22 mouse cellular contexts compared by ENCODE assay signal in genomic region chr5:81970525-81971011, GRCm38 (mm10).
DNase-seq lines count a peak whose midpoint lies in the region; ATAC-seq and TF ChIP-seq lines count a peak whose summit lies in the region.
"Had no signal": no experiment of that assay in that cellular context is flagged by ENCODE, and none has a peak within 500 bp of the region (broad histone marks: within the 10 kb centered on the region; RNA-seq: fewer than 3 reads in every experiment).

No protein-coding gene starts in this region.

- H3K9ac ChIP-seq in forebrain, embryonic 14.5 days (ENCODE audit: low read length), result no peak overlapping the region
- no peak overlapping the region for H3K9ac ChIP-seq in forebrain, embryonic 11.5 days (ENCODE audit: low read length)
- no peak overlapping the region for H3K9ac ChIP-seq in limb, embryonic 12.5 days (replicated peaks)
- no peak overlapping the region for H3K9ac ChIP-seq in limb, embryonic 14.5 days (ENCODE audit: low read depth, low read length, severe bottlenecking)
- H3K9ac ChIP-seq in midbrain, postnatal 0 days (replicated peaks; ENCODE audit: low read length, poor library complexity, severe bottlenecking), result no peak overlapping the region
- H3K9ac ChIP-seq: embryonic facial prominence, embryonic 15.5 days; heart, embryonic 13.5 days; liver, embryonic 13.5 days; neural tube, embryonic 12.5 days had no signal

- no peaks in the 10 kb centered on the region for H3K9me3 ChIP-seq in forebrain, embryonic 14.5 days (replicated peaks; ENCODE audit: control insufficient read depth, low read length)
- no peaks in the 10 kb centered on the region for H3K9me3 ChIP-seq in forebrain, embryonic 11.5 days (ENCODE audit: control insufficient read depth, low read length)
- no peaks in the 10 kb centered on the region for H3K9me3 ChIP-seq in limb, embryonic 12.5 days
- H3K9me3 ChIP-seq in limb, embryonic 10.5 days (replicated peaks), result no peaks in the 10 kb centered on the region
- no peaks in the 10 kb centered on the region for H3K9me3 ChIP-seq in limb, embryonic 14.5 days (ENCODE audit: control insufficient read depth, low read length)
- no peaks in the 10 kb centered on the region for H3K9me3 ChIP-seq in midbrain, postnatal 0 days (ENCODE audit: low read length)
- H3K9me3 ChIP-seq: embryonic facial prominence, embryonic 15.5 days; heart, embryonic 13.5 days; liver, embryonic 13.5 days; neural tube, embryonic 12.5 days had no signal

- TF ChIP-seq CTCF in midbrain, postnatal 0 days (IDR thresholded peaks at IDR 0.05), result no peak

- 59% methylated on average over 8 of the region's 8 CpGs for WGBS in forebrain, embryonic 14.5 days
- 73% methylated on average over 8 of the region's 8 CpGs for WGBS in forebrain, embryonic 11.5 days
- WGBS in limb, embryonic 12.5 days, result 80% methylated on average over 8 of the region's 8 CpGs
- WGBS in limb, embryonic 10.5 days, result 91% methylated on average over 8 of the region's 8 CpGs
- WGBS in limb, embryonic 14.5 days, result 78% methylated on average over 8 of the region's 8 CpGs
- 37% methylated on average over 8 of the region's 8 CpGs for WGBS in midbrain, postnatal 0 days

- no peak overlapping the region for H3K4me3 ChIP-seq in forebrain, embryonic 14.5 days (ENCODE audit: low read depth, low read length)
- H3K4me3 ChIP-seq in forebrain, embryonic 11.5 days (ENCODE audit: low read depth, low read length), result no peak overlapping the region
- no peak overlapping the region for H3K4me3 ChIP-seq in limb, embryonic 12.5 days (replicated peaks)
- no peak overlapping the region for H3K4me3 ChIP-seq in limb, embryonic 10.5 days
- no peak overlapping the region for H3K4me3 ChIP-seq in limb, embryonic 14.5 days (replicated peaks; ENCODE audit: low read length)
- H3K4me3 ChIP-seq in midbrain, postnatal 0 days (ENCODE audit: low read depth, low read length), result peak overlapping the region; percentile 13; the same call in 1 of the 2 replicates
- H3K4me3 ChIP-seq: embryonic facial prominence, embryonic 15.5 days; liver, embryonic 13.5 days; neural tube, embryonic 12.5 days had no signal

- no peaks in the 10 kb centered on the region for H3K36me3 ChIP-seq in forebrain, embryonic 14.5 days (ENCODE audit: control insufficient read depth, insufficient read depth, low read length)
- no peaks in the 10 kb centered on the region for H3K36me3 ChIP-seq in forebrain, embryonic 11.5 days (ENCODE audit: control insufficient read depth, insufficient read depth, low read length)
- no peaks in the 10 kb centered on the region for H3K36me3 ChIP-seq in limb, embryonic 12.5 days
- no peaks in the 10 kb centered on the region for H3K36me3 ChIP-seq in limb, embryonic 10.5 days
- H3K36me3 ChIP-seq in limb, embryonic 14.5 days (ENCODE audit: control insufficient read depth, insufficient read depth, low read length), result no peaks in the 10 kb centered on the region
- no peaks in the 10 kb centered on the region for H3K36me3 ChIP-seq in midbrain, postnatal 0 days (ENCODE audit: insufficient read depth, low read length)
- H3K36me3 ChIP-seq: embryonic facial prominence, embryonic 15.5 days; heart, embryonic 13.5 days; liver, embryonic 13.5 days; neural tube, embryonic 12.5 days had no signal

- H3K27ac ChIP-seq in forebrain, embryonic 14.5 days (ENCODE audit: low read depth, low read length), result 0 out of 2 replicates have a peak overlapping the region, but pooled peaks have one; percentile 27
- no peak overlapping the region for H3K27ac ChIP-seq in forebrain, embryonic 11.5 days (ENCODE audit: low read depth, low read length)
- 0 out of 2 replicates have a peak overlapping the region, but pooled peaks have one; percentile 53 for H3K27ac ChIP-seq in limb, embryonic 12.5 days
- no peak overlapping the region for H3K27ac ChIP-seq in limb, embryonic 10.5 days
- no peak overlapping the region for H3K27ac ChIP-seq in limb, embryonic 14.5 days (replicated peaks; ENCODE audit: low read depth, low read length)
- no peak overlapping the region for H3K27ac ChIP-seq in midbrain, postnatal 0 days (ENCODE audit: low read depth, low read length)
- H3K27ac ChIP-seq: embryonic facial prominence, embryonic 15.5 days; heart, embryonic 13.5 days; liver, embryonic 13.5 days; neural tube, embryonic 12.5 days had no signal

- no peak for TF ChIP-seq POLR2A in limb, embryonic 14.5 days (IDR thresholded peaks at IDR 0.05; ENCODE audit: borderline replicate concordance, extremely low read depth, insufficient read depth, insufficient read length)

- H3K4me1 ChIP-seq in forebrain, embryonic 14.5 days (ENCODE audit: control insufficient read depth, insufficient read depth, low read length), result no peaks in the 10 kb centered on the region
- no peaks in the 10 kb centered on the region for H3K4me1 ChIP-seq in forebrain, embryonic 11.5 days (replicated peaks; ENCODE audit: control insufficient read depth, insufficient read depth, low read length)
- H3K4me1 ChIP-seq in limb, embryonic 12.5 days (replicated peaks), result peaks cover 9% of the 10 kb centered on the region
- H3K4me1 ChIP-seq in limb, embryonic 10.5 days, result peaks cover 8% of the 10 kb centered on the region; the same call in 1 of the 2 replicates
- H3K4me1 ChIP-seq in limb, embryonic 14.5 days (ENCODE audit: control insufficient read depth, insufficient read depth, low read length), result peaks cover 7% of the 10 kb centered on the region; the same call in 1 of the 2 replicates
- H3K4me1 ChIP-seq in midbrain, postnatal 0 days (ENCODE audit: insufficient read depth, low read length), result no peaks in the 10 kb centered on the region
- H3K4me1 ChIP-seq: embryonic facial prominence, embryonic 15.5 days; liver, embryonic 13.5 days; neural tube, embryonic 12.5 days had no signal

- no peaks in the 10 kb centered on the region for H3K27me3 ChIP-seq in forebrain, embryonic 14.5 days (replicated peaks; ENCODE audit: control insufficient read depth, insufficient read depth, low read length)
- H3K27me3 ChIP-seq in forebrain, embryonic 11.5 days (ENCODE audit: control insufficient read depth, insufficient read depth, low read length), result no peaks in the 10 kb centered on the region
- H3K27me3 ChIP-seq in limb, embryonic 12.5 days, result no peaks in the 10 kb centered on the region
- H3K27me3 ChIP-seq in limb, embryonic 10.5 days (ENCODE audit: low read depth, poor library complexity, severe bottlenecking), result no peaks in the 10 kb centered on the region
- no peaks in the 10 kb centered on the region for H3K27me3 ChIP-seq in limb, embryonic 14.5 days (ENCODE audit: control insufficient read depth, insufficient read depth, low read length)
- H3K27me3 ChIP-seq in midbrain, postnatal 0 days (ENCODE audit: insufficient read depth, low read length), result no peaks in the 10 kb centered on the region
- H3K27me3 ChIP-seq: embryonic facial prominence, embryonic 15.5 days; heart, embryonic 13.5 days; liver, embryonic 13.5 days; neural tube, embryonic 12.5 days had no signal

- peak; percentile 9 for DNase-seq in forebrain, embryonic 14.5 days (ENCODE audit: low spot score)
- no peak for DNase-seq in forebrain, embryonic 11.5 days (ENCODE audit: low spot score)
- DNase-seq in limb, embryonic 10.5 days (ENCODE audit: low spot score), result no peak
- DNase-seq in limb, embryonic 14.5 days (ENCODE audit: low spot score), result no peak
- DNase-seq in midbrain, postnatal 0 days (ENCODE audit: low spot score), result no peak
- no peak for DNase-seq in frontal cortex, postnatal 25 days (ENCODE audit: low spot score in 2 of 2)
- no peak for DNase-seq in kidney, adult 18-20 months
- DNase-seq: adrenal gland, postnatal 14 days; cerebellum, adult 9-11 months; gastrocnemius, postnatal 14 days; heart, adult 18-20 months; heart, postnatal 14 days; kidney, adult 2 months; kidney, postnatal 10 days; liver, embryonic 13.5 days; lung, adult 2 months; right cerebral cortex, adult 18-20 months; thymus, postnatal 25 days had no signal

- peak overlapping the region; percentile 9; the same call in 1 of the 2 replicates for H3K4me2 ChIP-seq in forebrain, embryonic 14.5 days (ENCODE audit: low read length)
- no peak overlapping the region for H3K4me2 ChIP-seq in forebrain, embryonic 11.5 days (ENCODE audit: low read depth, low read length, severe bottlenecking)
- H3K4me2 ChIP-seq in limb, embryonic 12.5 days, result peak overlapping the region; percentile 33
- H3K4me2 ChIP-seq in limb, embryonic 14.5 days (replicated peaks; ENCODE audit: low read depth, low read length, severe bottlenecking), result 0 out of 2 replicates have a peak overlapping the region, but pooled peaks have one; percentile 25
- H3K4me2 ChIP-seq in midbrain, postnatal 0 days (ENCODE audit: low read depth, low read length, poor library complexity, severe bottlenecking), result peak overlapping the region; percentile 25
- H3K4me2 ChIP-seq: embryonic facial prominence, embryonic 15.5 days; liver, embryonic 13.5 days; neural tube, embryonic 12.5 days had no signal

- ATAC-seq in forebrain, embryonic 14.5 days, result 0 out of 2 replicates have a peak, but pooled peaks have one; percentile 18
- no peak for ATAC-seq in forebrain, embryonic 11.5 days (replicated peaks; ENCODE audit: low FRiP score)
- no peak for ATAC-seq in limb, embryonic 12.5 days (ENCODE audit: insufficient number of reproducible peaks, insufficient read depth, low FRiP score, low TSS enrichment, low read depth)
- no peak for ATAC-seq in limb, embryonic 14.5 days (ENCODE audit: low FRiP score, low read depth)
- ATAC-seq in midbrain, postnatal 0 days (ENCODE audit: low FRiP score), result 0 out of 2 replicates have a peak, but pooled peaks have one; percentile 38

Comparison
In these comparisons a context has a peak if more than half of its experiments do, and no peak if none do; other contexts are left out.
1. ATAC-seq: peak in forebrain, embryonic 14.5 days (single experiment) and midbrain, postnatal 0 days (single experiment); none in forebrain, embryonic 11.5 days (single experiment), limb, embryonic 12.5 days (single experiment) and limb, embryonic 14.5 days (single experiment).
2. H3K27ac ChIP-seq: peak in forebrain, embryonic 14.5 days (single experiment) and limb, embryonic 12.5 days (single experiment); none in forebrain, embryonic 11.5 days (single experiment), limb, embryonic 10.5 days (single experiment), limb, embryonic 14.5 days (single experiment) and midbrain, postnatal 0 days (single experiment).